Mouse (Mus musculus): ENCODE results near the gene Fgfr2.

- TF ChIP-seq CTCF (IDR thresholded peaks at IDR 0.05; ENCODE audit: control insufficient read depth, insufficient read depth, insufficient replicate concordance, low read depth, low read length) (no peak), POLR2A (IDR thresholded peaks at IDR 0.05; ENCODE audit: control insufficient read depth, low read depth, low read length) (no peak)
Observed at GRCm38 (mm10) chr7:130261684-130262527, 2861.2 kb downstream of the Fgfr2 start.
